Mouse (Mus musculus) CH12.LX (cell line): Measurements from ENCODE around the gene Gm4969. TPM values are rescaled to one million over a fixed set of nuclear protein-coding genes. Genes with fewer than 3 reads are reported as not detected.

Experiments
- DNase-seq: peaks from one replicate; pipeline ENCODE4 v3.0.0-alpha.2; 2013; ENCODE audit errors: extremely low read depth
- H3K27ac ChIP-seq: 2 replicates; pipeline ENCODE4 v1.5.1; 2012; ENCODE audit warnings: low read depth, mild to moderate bottlenecking, control low read depth, moderate library complexity; ENCODE audit not compliant: insufficient read depth
- H3K27me3 ChIP-seq: replicated peaks from 2 replicates; pipeline ENCODE3; 2012; ENCODE audit warnings: inconsistent platforms
- H3K36me3 ChIP-seq, 2 experiments: replicated peaks in 1 of 2; 2 replicates each; pipeline versions ENCODE3 to v1.6.1; 2012; ENCODE audit warnings: inconsistent platforms in 1 of 2, low read length in 1 of 2, mild to moderate bottlenecking in 1 of 2, mixed read lengths in 1 of 2, moderate library complexity in 1 of 2; ENCODE audit not compliant: control insufficient read depth in 1 of 2, insufficient read depth in 1 of 2
- H3K4me1 ChIP-seq, 2 experiments: 2 replicates each; pipeline ENCODE4 v1.6.1; 2012; ENCODE audit warnings: inconsistent platforms in 1 of 2, moderate library complexity in 1 of 2; ENCODE audit not compliant: insufficient read depth in 2 of 2, control insufficient read depth in 1 of 2
- H3K4me2 ChIP-seq: 2 replicates; pipeline ENCODE4 v1.6.1; 2012; ENCODE audit warnings: low read depth, mild to moderate bottlenecking, control low read depth; ENCODE audit not compliant: poor library complexity, insufficient read depth, severe bottlenecking
- H3K4me3 ChIP-seq, 3 experiments: fragments of 150-350 bp in 1 of 3; sonication (generic) in 1 of 3; replicated peaks in 1 of 3; 2 replicates each; pipeline versions ENCODE3 to v1.5.1; 2011 to 2012; ENCODE audit warnings: low read depth in 2 of 3, low read length in 2 of 3, mild to moderate bottlenecking in 2 of 3, moderate library complexity in 2 of 3, control low read depth in 1 of 3, improper control_type of control experiment in 1 of 3, inconsistent platforms in 1 of 3, mixed read lengths in 1 of 3; ENCODE audit not compliant: poor library complexity in 1 of 3
- H3K79me2 ChIP-seq: replicated peaks from 2 replicates; pipeline ENCODE4 v1.6.1; 2012; ENCODE audit warnings: mild to moderate bottlenecking, moderate library complexity; ENCODE audit not compliant: control insufficient read depth, poor library complexity, insufficient read depth, severe bottlenecking; ENCODE audit errors: extremely low read depth
- H3K9ac ChIP-seq: 2 replicates; pipeline ENCODE4 v1.6.1; 2012; ENCODE audit warnings: low read depth, mild to moderate bottlenecking, control low read depth, moderate library complexity; ENCODE audit not compliant: insufficient read depth
- H3K9me3 ChIP-seq: replicated peaks from 2 replicates; pipeline ENCODE3; 2012; ENCODE audit warnings: low read length, inconsistent platforms, mixed read lengths
- CTCF ChIP-seq, 2 experiments: IDR thresholded peaks in 1 of 2; conservative IDR thresholded peaks in 1 of 2; 2 replicates each; pipeline ENCODE4 v1.5.1; 2011 to 2012; ENCODE audit warnings: low read depth in 2 of 2, low read length in 2 of 2, improper control_type of control experiment in 1 of 2, inconsistent platforms in 1 of 2, mild to moderate bottlenecking in 1 of 2, moderate library complexity in 1 of 2
- dilution Hi-C: fragments of 300-500 bp; cut with MboI; formaldehyde crosslinking; loops from 2 replicates; pipeline ENCODE4 v1.14.3; 2020; ENCODE audit warnings: low sequenced_read_pairs; ENCODE audit not compliant: extremely low pct_unique_long_range_greater_than_20kb, extremely low pct_ligation_motif_present
- in situ Hi-C: fragments of 300-500 bp; cut with MboI; formaldehyde crosslinking; loops from 3 replicates; pipeline ENCODE4 v1.14.3; 2019; ENCODE audit warnings: low sequenced_read_pairs, low pct_ligation_motif_present, low pct_unique_long_range_greater_than_20kb, mixed read lengths
- polyA plus RNA-seq: library from polyadenylated mRNA; unstranded; fragments of >175 nt; gene quantifications from 2 replicates; pipeline ENCODE4 v1.2.1, GENCODE M21; 2012; ENCODE audit warnings: low read depth; ENCODE audit not compliant: insufficient read length
- total RNA-seq, 2 experiments: library from RNA; depleted of rRNA; stranded (reverse); fragments of 300-350 nt in 1 of 2; fragments of >200 nt in 1 of 2; gene quantifications; 2 replicates each; pipeline ENCODE4 v1.2.3; 2012 to 2014

Gm4969 gene
- total and polyA plus RNA-seq, 3 experiments: not detected

DNA sequence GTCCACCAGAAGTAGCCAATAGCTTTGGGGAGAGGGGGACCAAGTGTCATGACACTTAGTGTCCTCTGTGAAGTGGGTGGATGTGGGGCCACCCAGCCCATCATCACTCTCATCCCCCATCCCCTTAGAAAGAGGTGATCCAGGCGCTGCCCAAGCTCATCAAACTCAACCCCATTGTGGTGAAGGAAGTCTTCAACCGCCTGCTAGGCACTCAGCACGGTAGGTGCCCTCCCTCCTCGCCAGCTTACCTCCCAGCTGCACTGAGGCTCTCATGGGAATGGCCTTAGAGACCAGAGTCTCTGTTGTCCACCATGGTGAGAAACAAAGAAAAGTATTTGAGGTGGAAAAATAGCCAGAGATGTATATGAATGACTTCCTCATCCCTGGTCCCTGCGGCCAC lies 68.9 kb downstream of the Gm4969 start:
- Histone ChIP-seq H3K9ac (no peak overlapping the region), H3K4me1 (peaks cover 0 to 12% of the 10 kb centered on the region in 2 experiments; a peak in 1 of 4 replicates), H3K4me2 (no peak overlapping the region), H3K79me2 (no peaks in the 10 kb centered on the region), H3K27ac (no peak overlapping the region), H3K27me3 (no peaks in the 10 kb centered on the region), H3K9me3 (no peaks in the 10 kb centered on the region), H3K36me3 (peaks cover 97 to 100% of the 10 kb centered on the region in 2 experiments), H3K4me3 (no peak overlapping the region)
- dilution Hi-C loops (no loop called here), in situ Hi-C loops (no loop called here)
- DNase-seq: no peak
- TF ChIP-seq CTCF (conservative IDR thresholded peaks at IDR 0.05 in 1 of 2, IDR thresholded peaks at IDR 0.05 in 1 of 2; ENCODE audit: low read depth in 2 of 2, low read length in 2 of 2): no peak

Other genes starting within 250 kb of the Gm4969 start
Only the 20 nearest of the 26 such genes appear.
- not detected in 2 replicates for gene Nanos2, start 131.0 kb downstream of the Gm4969 start, total RNA-seq (2012; rRNA removed)
- gene Nanos2, start 131.0 kb downstream of the Gm4969 start, total RNA-seq (2014; rRNA removed): not detected in 2 replicates
- not detected in 2 replicates for gene Nanos2, start 131.0 kb downstream of the Gm4969 start, polyA plus RNA-seq
- gene Mypop, start 127.1 kb downstream of the Gm4969 start, total RNA-seq (2012; rRNA removed): 2.5 and 2.8 TPM in 2 replicates
- 1.2 and 1.3 TPM in 2 replicates for gene Mypop, start 127.1 kb downstream of the Gm4969 start, total RNA-seq (2014; rRNA removed)
- gene Mypop, start 127.1 kb downstream of the Gm4969 start, polyA plus RNA-seq: 4.1 and 4.7 TPM in 2 replicates
- 11.8 and 12.8 TPM in 2 replicates for gene Irf2bp1, start 114.3 kb downstream of the Gm4969 start, total RNA-seq (2012; rRNA removed)
- 3.7 and 4.9 TPM in 2 replicates for gene Irf2bp1, start 114.3 kb downstream of the Gm4969 start, total RNA-seq (2014; rRNA removed)
- 6.6 and 7.1 TPM in 2 replicates for gene Irf2bp1, start 114.3 kb downstream of the Gm4969 start, polyA plus RNA-seq
- 0.08 TPM in 1 of 2 replicates, not detected in the other for gene Foxa3, start 94.8 kb downstream of the Gm4969 start, total RNA-seq (2012; rRNA removed)
- not detected in 2 replicates for gene Foxa3, start 94.8 kb downstream of the Gm4969 start, total RNA-seq (2014; rRNA removed)
- gene Foxa3, start 94.8 kb downstream of the Gm4969 start, polyA plus RNA-seq: not detected in 2 replicates
- gene Sympk, start 94.0 kb downstream of the Gm4969 start, total RNA-seq (2012; rRNA removed): 129 and 141 TPM in 2 replicates
- gene Sympk, start 94.0 kb downstream of the Gm4969 start, total RNA-seq (2014; rRNA removed): 42.0 and 43.7 TPM in 2 replicates
- gene Sympk, start 94.0 kb downstream of the Gm4969 start, polyA plus RNA-seq: 97.4 and 111 TPM in 2 replicates
- gene Rsph6a, start 63.7 kb downstream of the Gm4969 start, total RNA-seq (2012; rRNA removed): 0.17 and 0.25 TPM in 2 replicates
- not detected in 2 replicates for gene Rsph6a, start 63.7 kb downstream of the Gm4969 start, total RNA-seq (2014; rRNA removed)
- gene Rsph6a, start 63.7 kb downstream of the Gm4969 start, polyA plus RNA-seq: not detected in 2 replicates
- not detected in 2 replicates for gene Dmwd, start 42.1 kb downstream of the Gm4969 start, total RNA-seq (2012; rRNA removed)
- not detected in 2 replicates for gene Dmwd, start 42.1 kb downstream of the Gm4969 start, total RNA-seq (2014; rRNA removed)
- gene Dmwd, start 42.1 kb downstream of the Gm4969 start, polyA plus RNA-seq: not detected in 2 replicates
- gene Dmpk, start 34.5 kb downstream of the Gm4969 start, total RNA-seq (2012; rRNA removed): 0.17 and 0.30 TPM in 2 replicates
- 0.36 TPM in 1 of 2 replicates, not detected in the other for gene Dmpk, start 34.5 kb downstream of the Gm4969 start, total RNA-seq (2014; rRNA removed)
- gene Dmpk, start 34.5 kb downstream of the Gm4969 start, polyA plus RNA-seq: 0.27 and 0.56 TPM in 2 replicates
- 1.3 and 1.8 TPM in 2 replicates for gene Six5, start 23.8 kb downstream of the Gm4969 start, total RNA-seq (2012; rRNA removed)
- gene Six5, start 23.8 kb downstream of the Gm4969 start, total RNA-seq (2014; rRNA removed): 0.16 TPM in 2 replicates
- gene Six5, start 23.8 kb downstream of the Gm4969 start, polyA plus RNA-seq: 0.25 and 0.33 TPM in 2 replicates
- 11.6 and 12.5 TPM in 2 replicates for gene Fbxo46, start 1.5 kb upstream of the Gm4969 start, total RNA-seq (2012; rRNA removed)
- 3.5 and 4.0 TPM in 2 replicates for gene Fbxo46, start 1.5 kb upstream of the Gm4969 start, total RNA-seq (2014; rRNA removed)
- 4.8 and 6.1 TPM in 2 replicates for gene Fbxo46, start 1.5 kb upstream of the Gm4969 start, polyA plus RNA-seq
- gene Qpctl, start 30.9 kb upstream of the Gm4969 start, total RNA-seq (2012; rRNA removed): 9.3 and 9.8 TPM in 2 replicates
- gene Qpctl, start 30.9 kb upstream of the Gm4969 start, total RNA-seq (2014; rRNA removed): 5.1 and 5.2 TPM in 2 replicates
- gene Qpctl, start 30.9 kb upstream of the Gm4969 start, polyA plus RNA-seq: 9.2 and 9.6 TPM in 2 replicates
- gene Snrpd2, start 31.4 kb upstream of the Gm4969 start, total RNA-seq (2012; rRNA removed): 348 and 408 TPM in 2 replicates
- gene Snrpd2, start 31.4 kb upstream of the Gm4969 start, total RNA-seq (2014; rRNA removed): 178 and 213 TPM in 2 replicates
- gene Snrpd2, start 31.4 kb upstream of the Gm4969 start, polyA plus RNA-seq: 177 and 193 TPM in 2 replicates
- gene Gipr, start 47.8 kb upstream of the Gm4969 start, total RNA-seq (2012; rRNA removed): 0.04 TPM in 1 of 2 replicates, not detected in the other
- not detected in 2 replicates for gene Gipr, start 47.8 kb upstream of the Gm4969 start, total RNA-seq (2014; rRNA removed)
- 0.11 and 0.12 TPM in 2 replicates for gene Gipr, start 47.8 kb upstream of the Gm4969 start, polyA plus RNA-seq
- 32.4 and 52.4 TPM in 2 replicates for gene Eml2, start 58.1 kb upstream of the Gm4969 start, total RNA-seq (2012; rRNA removed)
- gene Eml2, start 58.1 kb upstream of the Gm4969 start, total RNA-seq (2014; rRNA removed): 12.3 and 15.6 TPM in 2 replicates
- 29.1 and 30.8 TPM in 2 replicates for gene Eml2, start 58.1 kb upstream of the Gm4969 start, polyA plus RNA-seq
- gene Gpr4, start 94.2 kb upstream of the Gm4969 start, total RNA-seq (2012; rRNA removed): 0.04 and 0.08 TPM in 2 replicates
- not detected in 2 replicates for gene Gpr4, start 94.2 kb upstream of the Gm4969 start, total RNA-seq (2014; rRNA removed)
- gene Gpr4, start 94.2 kb upstream of the Gm4969 start, polyA plus RNA-seq: 0.14 and 0.31 TPM in 2 replicates
- gene Opa3, start 110.0 kb upstream of the Gm4969 start, total RNA-seq (2012; rRNA removed): 11.9 and 15.7 TPM in 2 replicates
- gene Opa3, start 110.0 kb upstream of the Gm4969 start, total RNA-seq (2014; rRNA removed): 8.6 and 9.4 TPM in 2 replicates
- gene Opa3, start 110.0 kb upstream of the Gm4969 start, polyA plus RNA-seq: 20.0 and 21.2 TPM in 2 replicates
- gene Vasp, start 153.4 kb upstream of the Gm4969 start, total RNA-seq (2012; rRNA removed): 109 and 114 TPM in 2 replicates
- 122 and 125 TPM in 2 replicates for gene Vasp, start 153.4 kb upstream of the Gm4969 start, total RNA-seq (2014; rRNA removed)
- 191 and 240 TPM in 2 replicates for gene Vasp, start 153.4 kb upstream of the Gm4969 start, polyA plus RNA-seq
- not detected in 2 replicates for gene Ppm1n, start 161.7 kb upstream of the Gm4969 start, total RNA-seq (2012; rRNA removed)
- gene Ppm1n, start 161.7 kb upstream of the Gm4969 start, total RNA-seq (2014; rRNA removed): not detected in 2 replicates
- not detected in 2 replicates for gene Ppm1n, start 161.7 kb upstream of the Gm4969 start, polyA plus RNA-seq
- 0.72 and 1.0 TPM in 2 replicates for gene Rtn2, start 164.3 kb upstream of the Gm4969 start, total RNA-seq (2012; rRNA removed)
- 0.43 and 0.56 TPM in 2 replicates for gene Rtn2, start 164.3 kb upstream of the Gm4969 start, total RNA-seq (2014; rRNA removed)
- gene Rtn2, start 164.3 kb upstream of the Gm4969 start, polyA plus RNA-seq: 0.76 and 0.80 TPM in 2 replicates
- gene Fosb, start 191.7 kb upstream of the Gm4969 start, total RNA-seq (2012; rRNA removed): 0.08 and 0.13 TPM in 2 replicates
- not detected in 2 replicates for gene Fosb, start 191.7 kb upstream of the Gm4969 start, total RNA-seq (2014; rRNA removed)
- gene Fosb, start 191.7 kb upstream of the Gm4969 start, polyA plus RNA-seq: 0.27 and 0.56 TPM in 2 replicates